Mouse (Mus musculus): ENCODE measurements around the gene Camkv.

Gene Camkv

GRCm38 (mm10) chr9:107964681-107965080, 29.2 kb downstream of the Camkv start:
- no peak for DNase-seq

GRCm38 (mm10) chr9:107966676-107967075, 31.2 kb downstream of the Camkv start:
- DNase-seq: no peak

- no peak for DNase-seq
Measured at GRCm38 (mm10) chr9:107967437-107967836, 32.0 kb downstream of the Camkv start.

- DNase-seq: no peak
Measured at GRCm38 (mm10) chr9:107968531-107968930, 33.1 kb downstream of the Camkv start.

- DNase-seq: no peak
Measured at GRCm38 (mm10) chr9:107970311-107970710, 34.8 kb downstream of the Camkv start.

- no peak for DNase-seq
Measured at GRCm38 (mm10) chr9:107971690-107972541, 36.4 kb downstream of the Camkv start.

GRCm38 (mm10) chr9:107974491-107975171, 39.2 kb downstream of the Camkv start:
- DNase-seq: no peak

- no peak for DNase-seq
Measured at GRCm38 (mm10) chr9:107975399-107976386, 40.2 kb downstream of the Camkv start, which contains the start of gene Uba7. Gene Uba7, plus strand, starts transcription at chr9:107975505.

- DNase-seq: no peak
Measured at GRCm38 (mm10) chr9:107978815-107979214, 43.3 kb downstream of the Camkv start.

GRCm38 (mm10) chr9:107981684-107982605, 46.5 kb downstream of the Camkv start:
- DNase-seq: no peak

- peak in 1 of 2 experiments; percentile 53 for DNase-seq
Measured at GRCm38 (mm10) chr9:107982681-107983346, 47.3 kb downstream of the Camkv start, which contains the start of gene Gm20661. Gene Gm20661, plus strand, starts transcription at chr9:107983058.

- peak in 1 of 2 experiments; percentile 35 for DNase-seq
Measured at GRCm38 (mm10) chr9:107983421-107983890, 48.0 kb downstream of the Camkv start.

- DNase-seq: no peak
Measured at GRCm38 (mm10) chr9:107984052-107984753, 48.7 kb downstream of the Camkv start.

GRCm38 (mm10) chr9:107984754-107985055, 49.2 kb downstream of the Camkv start:
- no peak for DNase-seq

GRCm38 (mm10) chr9:107985131-107986119, 50.0 kb downstream of the Camkv start, which contains the start of gene Inka1:
Gene Inka1, minus strand, starts transcription at chr9:107985879.
- DNase-seq: peak; percentile 55 to 64

- peak; percentile 88 to 90 for DNase-seq
Measured at GRCm38 (mm10) chr9:107986376-107986775, 50.9 kb downstream of the Camkv start.

- no peak for DNase-seq
Measured at GRCm38 (mm10) chr9:107987950-107988349, 52.5 kb downstream of the Camkv start.

- DNase-seq: no peak
Measured at GRCm38 (mm10) chr9:107992197-107992596, 56.7 kb downstream of the Camkv start, which contains the start of gene Cdhr4. Gene Cdhr4, plus strand, starts transcription at chr9:107992497.

- DNase-seq: no peak
Measured at GRCm38 (mm10) chr9:107993013-107993412, 57.5 kb downstream of the Camkv start.

All from cerebellum, postnatal 14 days (tissue).